Mouse (Mus musculus): ENCODE measurements around the gene Agt. TPM values are rescaled to one million over a fixed set of nuclear protein-coding genes. Genes with fewer than 3 reads are reported as not detected.
A peak's percentile ranks its signal among the peaks of the same experiment; 100 is the strongest.

Agt gene
- polyA plus RNA-seq (2016; fragmentation: Nextera tagmentation; extraction: Ambion mirVana), result not detected in 2 replicates

DNA sequence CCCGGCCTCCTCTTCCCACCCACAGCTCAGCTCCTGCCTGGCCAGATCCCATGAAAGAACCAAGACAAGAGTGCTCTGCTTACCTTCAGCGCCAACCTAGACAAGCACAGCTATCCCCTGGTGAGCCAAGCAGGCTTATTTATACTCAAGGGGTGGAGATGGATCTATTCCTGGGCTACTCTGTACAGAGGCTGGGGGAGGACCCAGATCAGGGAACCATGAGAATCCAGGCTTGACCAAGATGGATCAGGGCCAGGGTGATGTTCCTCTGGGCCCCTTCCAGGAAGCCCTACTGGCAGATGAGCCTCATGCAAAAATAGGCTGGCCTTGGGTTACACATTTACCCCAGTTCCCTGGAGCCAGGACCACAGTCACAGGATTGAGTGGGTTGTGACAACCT lies at the start of gene Agt:
Gene Agt (minus strand): TSS at position 114 of the 400 bp plus-strand sequence.
- H3K4me3 ChIP-seq, result no peak within 1 kb of the TSS
- H3K27me3 ChIP-seq (ENCODE audit: poor library complexity, severe bottlenecking), result no peaks in the 10 kb centered on the region
- whole genome bisulfite sequencing, result 88% methylated on average over 2 of the region's 2 CpGs
- no peaks in the 10 kb centered on the region for H3K9me3 ChIP-seq
- no peaks in the 10 kb centered on the region for H3K36me3 ChIP-seq (replicated peaks)
- no peak for DNase-seq (ENCODE audit: extremely low spot score, low spot score)
- 0 out of 2 replicates have a peak within 1 kb of the TSS, but pooled peaks have one; percentile 20 for H3K27ac ChIP-seq
- peaks cover 22% of the 10 kb centered on the region for H3K4me1 ChIP-seq

DNA sequence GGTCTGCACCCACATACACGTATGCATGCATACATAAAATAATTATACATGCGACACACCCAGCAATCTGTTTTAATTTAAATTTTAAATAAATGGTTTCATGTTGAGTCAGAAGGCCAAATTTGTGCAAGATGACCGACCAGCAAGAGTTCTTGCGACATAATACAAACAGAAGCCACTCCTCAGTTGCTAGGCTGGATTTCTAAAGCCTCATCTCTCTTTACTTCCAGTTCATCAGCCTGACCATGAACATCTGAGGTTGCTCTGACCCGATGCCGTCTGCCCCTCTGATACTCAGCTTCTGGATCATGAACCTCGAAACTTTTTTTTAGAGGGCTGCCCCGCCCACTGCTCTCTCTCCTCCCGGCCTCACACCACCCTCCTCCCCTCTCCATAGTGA lies 48.7 kb upstream of the Agt start:
- no peak overlapping the region for H3K4me3 ChIP-seq
- DNase-seq (ENCODE audit: extremely low spot score, low spot score), result no peak
- no peak overlapping the region for H3K27ac ChIP-seq
- peaks cover 21% of the 10 kb centered on the region for H3K4me1 ChIP-seq
- H3K27me3 ChIP-seq (ENCODE audit: poor library complexity, severe bottlenecking), result peaks cover 22% of the 10 kb centered on the region
- H3K9me3 ChIP-seq, result no peaks in the 10 kb centered on the region
- 71% methylated on average over 9 of the region's 9 CpGs for WGBS
- no peaks in the 10 kb centered on the region for H3K36me3 ChIP-seq (replicated peaks)

DNA sequence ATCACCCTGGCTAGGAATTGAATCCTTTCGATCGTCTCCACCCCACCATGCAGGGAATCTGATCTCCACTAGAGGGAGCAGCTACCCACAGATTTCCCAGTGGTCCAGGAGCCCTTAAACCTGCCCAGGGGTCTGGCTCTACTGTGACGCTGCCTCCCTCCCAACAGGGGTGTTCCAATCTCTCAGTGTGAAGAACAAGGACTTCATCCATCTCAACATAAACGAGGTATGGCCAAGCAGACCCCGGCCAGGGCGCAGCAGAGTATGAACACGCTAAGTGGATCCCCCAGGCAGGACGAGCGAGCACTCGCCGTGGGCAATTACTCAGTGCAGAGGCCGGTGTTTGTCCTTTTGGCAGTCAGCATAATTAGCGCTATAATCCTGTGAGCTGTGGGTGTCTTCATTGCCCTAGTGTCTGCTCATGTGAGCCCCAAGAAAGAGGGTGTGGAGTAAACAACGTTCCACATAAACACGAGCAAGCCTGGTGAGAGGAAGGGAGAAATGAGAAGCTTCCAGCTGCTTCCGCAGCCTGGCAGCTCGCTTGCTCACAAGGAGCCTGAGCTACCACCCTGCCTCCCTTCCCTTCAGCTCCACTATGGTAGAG lies 47.9 kb upstream of the Agt start:
- Histone ChIP-seq H3K9me3 (no peaks in the 10 kb centered on the region), H3K27ac (peak overlapping the region; percentile 60; the same call in 1 of the 2 replicates), H3K4me1 (peaks cover 21% of the 10 kb centered on the region), H3K27me3 (ENCODE audit: poor library complexity, severe bottlenecking) (peaks cover 22% of the 10 kb centered on the region), H3K36me3 (replicated peaks) (no peaks in the 10 kb centered on the region), H3K4me3 (peak overlapping the region; percentile 49)
- DNase-seq (ENCODE audit: extremely low spot score, low spot score), result peak; percentile 71
- 8% methylated on average over 17 of the region's 17 CpGs for WGBS

DNA sequence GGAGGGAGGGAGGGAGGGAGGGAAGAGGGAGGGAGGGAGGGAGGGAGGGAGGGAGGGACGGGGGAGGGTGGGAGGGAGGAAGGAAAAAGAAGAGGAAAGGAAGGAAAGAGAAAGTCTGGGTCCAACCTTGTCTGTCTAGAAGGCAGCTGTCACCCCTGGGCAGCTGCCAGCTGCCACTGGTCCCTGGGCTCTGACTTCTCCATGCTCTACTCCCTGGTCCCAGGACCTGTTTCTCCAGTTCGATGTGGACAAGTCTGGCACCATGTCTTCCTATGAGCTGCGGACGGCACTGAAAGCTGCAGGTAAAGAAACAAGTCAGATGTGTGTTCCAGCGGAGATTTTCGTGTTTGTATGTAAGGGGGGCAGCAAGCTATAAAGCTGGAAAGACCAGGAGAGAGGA lies 44.8 kb upstream of the Agt start:
- no peak overlapping the region for H3K4me3 ChIP-seq
- 82% methylated on average over 6 of the region's 6 CpGs for WGBS
- peaks cover 15% of the 10 kb centered on the region for H3K4me1 ChIP-seq
- peaks cover 22% of the 10 kb centered on the region for H3K27me3 ChIP-seq (ENCODE audit: poor library complexity, severe bottlenecking)
- no peak for DNase-seq (ENCODE audit: extremely low spot score, low spot score)
- no peaks in the 10 kb centered on the region for H3K36me3 ChIP-seq (replicated peaks)
- no peak overlapping the region for H3K27ac ChIP-seq
- H3K9me3 ChIP-seq, result no peaks in the 10 kb centered on the region

DNA sequence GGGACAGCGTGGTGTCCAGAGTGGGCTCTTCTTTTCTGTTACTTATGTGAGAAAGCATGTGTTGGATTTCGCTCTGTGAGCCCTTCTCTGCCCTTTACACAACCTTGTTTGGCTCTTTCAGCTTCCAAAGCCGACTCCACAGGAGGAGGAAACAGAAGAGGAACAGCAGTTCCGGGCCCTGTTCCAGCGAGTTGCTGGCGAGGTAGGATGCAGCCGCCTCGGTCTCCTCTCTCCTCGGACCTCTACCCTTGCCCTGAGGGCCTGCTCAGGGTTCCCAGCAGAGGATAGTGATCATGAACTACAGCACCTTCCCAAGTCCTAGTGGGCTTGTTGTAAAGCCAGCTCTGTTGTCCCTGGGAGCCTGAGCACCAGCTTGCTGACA lies 39.5 kb upstream of the Agt start:
- H3K36me3 ChIP-seq (replicated peaks), result no peaks in the 10 kb centered on the region
- H3K27ac ChIP-seq, result no peak overlapping the region
- no peaks in the 10 kb centered on the region for H3K9me3 ChIP-seq
- H3K4me1 ChIP-seq, result no peaks in the 10 kb centered on the region
- no peak overlapping the region for H3K4me3 ChIP-seq
- no peaks in the 10 kb centered on the region for H3K27me3 ChIP-seq (ENCODE audit: poor library complexity, severe bottlenecking)
- 82% methylated on average over 9 of the region's 9 CpGs for WGBS
- DNase-seq (ENCODE audit: extremely low spot score, low spot score), result no peak

DNA sequence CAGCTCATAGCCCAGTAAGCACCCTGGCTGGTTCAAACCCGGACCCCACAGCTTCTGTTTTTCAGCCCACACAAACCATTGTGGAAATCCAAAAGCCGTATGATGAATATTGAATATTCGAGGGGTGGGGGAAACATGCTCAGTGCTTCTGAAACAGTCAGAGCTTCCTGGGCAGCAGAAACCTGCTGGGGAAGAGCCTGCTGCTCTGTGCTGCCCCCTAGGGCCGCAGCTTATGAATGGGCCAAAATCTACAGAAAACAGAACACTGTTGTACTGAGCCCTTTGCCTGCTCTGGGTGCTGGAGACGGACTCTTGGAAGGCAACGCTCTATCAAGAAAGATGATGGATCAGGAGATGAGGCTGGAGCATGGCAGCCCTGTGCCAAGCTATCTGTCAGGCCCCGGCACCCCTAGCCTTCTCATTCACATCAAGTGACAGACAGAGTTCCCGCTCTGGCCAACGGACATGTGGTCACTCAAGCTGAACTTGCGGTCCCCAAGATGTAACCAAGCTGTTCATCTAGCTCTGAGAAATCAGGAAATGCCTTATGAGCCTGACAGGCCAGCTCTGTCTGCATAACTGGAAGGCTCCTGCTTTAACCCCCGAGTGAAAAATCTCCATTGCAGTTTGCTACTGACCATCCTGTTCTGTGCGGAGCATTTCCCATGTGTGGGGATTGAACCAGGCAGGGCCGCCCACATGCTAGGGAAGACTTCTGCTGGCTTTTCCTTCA lies 38.9 kb upstream of the Agt start:
- H3K27me3 ChIP-seq (ENCODE audit: poor library complexity, severe bottlenecking), result no peaks in the 10 kb centered on the region
- no peaks in the 10 kb centered on the region for H3K4me1 ChIP-seq
- WGBS, result 78% methylated on average over 13 of the region's 13 CpGs
- H3K9me3 ChIP-seq, result no peaks in the 10 kb centered on the region
- DNase-seq (ENCODE audit: extremely low spot score, low spot score), result no peak
- no peak overlapping the region for H3K4me3 ChIP-seq
- H3K27ac ChIP-seq, result no peak overlapping the region
- no peaks in the 10 kb centered on the region for H3K36me3 ChIP-seq (replicated peaks)

DNA sequence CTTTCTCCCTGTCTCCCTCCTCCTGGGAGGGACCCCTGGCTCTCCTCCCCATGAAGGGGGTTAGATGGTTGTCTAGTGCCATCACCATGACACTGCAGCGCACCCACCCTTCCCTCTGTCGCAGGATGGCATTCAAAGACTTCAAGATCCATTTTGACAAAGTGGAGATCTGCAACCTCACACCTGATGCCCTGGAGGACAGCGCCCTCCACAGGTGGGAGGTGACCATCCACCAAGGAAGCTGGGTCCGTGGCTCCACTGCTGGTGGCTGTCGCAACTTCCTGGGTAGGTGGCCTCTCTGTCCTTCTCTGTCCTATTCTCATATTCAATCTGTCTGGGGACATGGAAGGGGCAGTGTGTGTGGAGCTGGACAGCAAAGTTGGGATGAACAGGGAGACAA lies 34.6 kb upstream of the Agt start:
- 72% methylated on average over 5 of the region's 5 CpGs for WGBS
- Histone ChIP-seq H3K27me3 (ENCODE audit: poor library complexity, severe bottlenecking) (no peaks in the 10 kb centered on the region), H3K9me3 (no peaks in the 10 kb centered on the region), H3K4me3 (no peak overlapping the region), H3K4me1 (no peaks in the 10 kb centered on the region), H3K36me3 (replicated peaks) (no peaks in the 10 kb centered on the region), H3K27ac (no peak overlapping the region)
- DNase-seq (ENCODE audit: extremely low spot score, low spot score), result no peak

DNA sequence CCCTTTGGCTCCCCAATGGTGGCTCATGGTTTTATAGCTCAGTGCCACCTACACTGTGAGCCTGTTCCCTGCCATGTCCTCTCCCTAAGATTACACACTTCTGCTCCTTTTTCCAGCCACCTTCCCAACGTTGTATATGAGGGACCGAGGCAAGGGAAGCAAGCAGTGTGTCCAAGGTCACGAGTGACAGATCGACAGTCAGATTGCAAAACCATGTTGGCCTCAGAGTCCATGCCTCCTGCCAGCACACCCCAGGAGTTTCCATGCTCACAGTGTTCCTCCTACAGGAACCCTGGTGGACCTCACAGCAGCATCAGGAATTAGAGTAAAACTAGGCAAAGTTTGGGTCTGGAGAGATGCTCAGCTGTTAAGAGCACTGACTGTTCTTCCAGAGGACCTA lies 19.9 kb upstream of the Agt start:
- no peaks in the 10 kb centered on the region for H3K27me3 ChIP-seq (ENCODE audit: poor library complexity, severe bottlenecking)

DNA sequence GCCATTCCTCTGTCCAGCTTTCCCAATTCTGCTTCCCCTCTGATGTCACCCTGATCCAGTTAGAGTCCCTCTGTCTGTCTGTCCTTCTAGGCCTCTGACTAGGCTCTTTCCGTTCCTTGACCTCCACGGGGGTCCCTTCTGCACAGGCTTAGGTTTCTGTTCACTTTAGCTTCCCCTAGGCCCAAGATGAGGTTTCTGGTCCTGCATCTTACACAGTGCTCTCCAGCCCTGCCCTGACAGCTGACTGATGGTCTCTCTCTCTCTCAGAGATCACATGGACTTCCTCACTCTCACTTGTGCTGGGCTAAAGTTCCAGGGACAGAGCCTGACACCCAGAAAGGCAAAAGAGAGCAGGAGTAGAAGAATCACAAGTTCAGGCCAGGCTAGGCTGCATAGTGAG lies 17.1 kb upstream of the Agt start:
- WGBS, result 80% methylated on average over 2 of the region's 2 CpGs
- no peaks in the 10 kb centered on the region; the same call in 1 of the 2 replicates for H3K4me1 ChIP-seq
- DNase-seq (ENCODE audit: extremely low spot score, low spot score), result no peak
- no peak overlapping the region for H3K27ac ChIP-seq
- H3K9me3 ChIP-seq, result no peaks in the 10 kb centered on the region
- H3K4me3 ChIP-seq, result no peak overlapping the region
- H3K27me3 ChIP-seq (ENCODE audit: poor library complexity, severe bottlenecking), result no peaks in the 10 kb centered on the region
- no peaks in the 10 kb centered on the region for H3K36me3 ChIP-seq (replicated peaks)

More for the DNA sequence above, 19.9 kb upstream of the Agt start:
- no peaks in the 10 kb centered on the region; the same call in 1 of the 2 replicates for H3K4me1 ChIP-seq
- no peak for DNase-seq (ENCODE audit: extremely low spot score, low spot score)
- WGBS, result 87% methylated on average over 4 of the region's 4 CpGs
- H3K27ac ChIP-seq, result no peak overlapping the region
- H3K36me3 ChIP-seq (replicated peaks), result no peaks in the 10 kb centered on the region
- H3K4me3 ChIP-seq, result no peak overlapping the region
- no peaks in the 10 kb centered on the region for H3K9me3 ChIP-seq

DNA sequence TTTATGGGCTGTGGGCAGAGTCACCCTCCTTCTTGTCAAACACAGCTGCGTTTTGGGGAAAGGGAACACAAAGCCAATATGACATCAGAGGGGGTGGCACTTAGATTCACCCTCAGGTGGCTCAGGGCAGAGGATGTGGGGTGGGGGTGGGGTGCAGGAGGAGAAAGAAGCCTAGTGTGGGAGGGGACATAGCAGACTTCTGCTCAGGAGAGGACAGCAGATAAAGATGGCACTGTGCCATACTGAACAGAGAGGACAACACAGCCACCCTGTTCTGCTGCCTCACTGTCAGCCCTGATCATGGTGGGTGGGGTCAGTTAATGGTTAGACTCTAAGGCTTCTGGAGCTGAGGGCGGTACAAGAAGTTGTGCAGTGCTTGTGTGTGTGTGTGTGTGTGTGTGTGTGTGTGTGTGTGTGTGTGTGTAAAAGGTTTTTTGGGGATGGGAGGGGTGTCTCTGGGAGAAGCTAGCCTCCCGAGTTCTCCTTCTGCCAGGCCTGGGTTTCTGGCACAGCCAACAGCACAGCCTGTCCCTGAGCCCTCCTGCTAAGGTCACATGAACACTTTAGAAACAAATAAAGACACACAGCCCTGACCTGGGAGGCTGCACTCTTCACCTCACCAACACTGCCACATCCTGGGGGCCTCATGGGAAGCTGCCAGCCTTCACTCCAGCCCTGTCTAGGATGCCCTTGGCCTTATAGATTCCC lies 16.4 kb upstream of the Agt start:
- H3K36me3 ChIP-seq (replicated peaks), result no peaks in the 10 kb centered on the region
- no peaks in the 10 kb centered on the region for H3K27me3 ChIP-seq (ENCODE audit: poor library complexity, severe bottlenecking)
- H3K4me1 ChIP-seq, result no peaks in the 10 kb centered on the region; the same call in 1 of the 2 replicates
- no peak overlapping the region for H3K4me3 ChIP-seq
- 64% methylated on average over 3 of the region's 3 CpGs for WGBS
- DNase-seq (ENCODE audit: extremely low spot score, low spot score), result no peak
- H3K27ac ChIP-seq, result no peak overlapping the region
- H3K9me3 ChIP-seq, result no peaks in the 10 kb centered on the region

DNA sequence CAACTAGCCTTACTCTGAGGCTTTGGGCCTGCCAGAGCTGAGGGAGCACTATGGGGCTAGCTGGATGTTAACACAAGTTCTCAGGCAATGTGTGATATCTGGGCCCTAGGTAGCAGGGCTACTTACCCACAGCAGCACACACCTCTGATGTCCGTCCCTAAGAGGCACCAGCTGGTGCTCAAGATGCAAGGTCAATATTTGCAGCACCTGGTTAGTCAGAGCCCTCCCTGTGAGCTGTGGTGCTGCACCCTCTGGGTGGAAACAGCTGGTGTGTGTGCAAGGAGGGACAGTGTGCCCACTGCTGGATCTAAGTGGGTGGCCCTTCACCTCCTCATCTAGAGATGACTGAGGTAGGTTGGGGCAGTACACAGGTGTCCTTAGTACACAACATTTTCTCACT lies 7.2 kb upstream of the Agt start:
- no peaks in the 10 kb centered on the region for H3K9me3 ChIP-seq
- no peaks in the 10 kb centered on the region for H3K27me3 ChIP-seq (ENCODE audit: poor library complexity, severe bottlenecking)
- DNase-seq (ENCODE audit: extremely low spot score, low spot score), result no peak
- no peak overlapping the region for H3K4me3 ChIP-seq
- H3K4me1 ChIP-seq, result peaks cover 16% of the 10 kb centered on the region
- H3K36me3 ChIP-seq (replicated peaks), result no peaks in the 10 kb centered on the region
- 69% methylated on average over 1 of the region's 1 CpGs for WGBS
- H3K27ac ChIP-seq, result no peak overlapping the region

DNA sequence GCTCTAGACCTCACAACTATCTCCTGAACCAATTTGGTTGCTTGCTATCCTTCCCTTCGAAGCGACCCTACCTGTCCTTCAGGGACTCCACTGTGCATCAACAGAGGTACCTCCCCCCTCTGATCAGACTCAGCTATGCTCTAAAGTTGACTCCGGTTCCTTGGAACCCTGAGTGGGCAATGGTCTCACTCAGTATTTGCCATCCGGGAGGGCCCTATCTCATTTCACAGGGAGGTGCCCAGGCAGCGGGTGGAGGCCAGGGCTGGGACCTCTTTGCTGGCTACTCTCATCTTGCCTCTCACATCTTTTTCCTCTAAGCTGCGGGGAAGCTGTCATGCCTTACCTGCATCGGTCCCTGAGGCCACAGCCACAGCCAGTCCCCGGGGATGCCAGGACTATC lies 6.3 kb upstream of the Agt start, which contains the start of gene Capn9:
Gene Capn9 (plus strand): TSS at position 301 of the 400 bp plus-strand sequence.
- Histone ChIP-seq H3K36me3 (replicated peaks) (no peaks in the 10 kb centered on the region), H3K27ac (no peak within 1 kb of the TSS), H3K27me3 (ENCODE audit: poor library complexity, severe bottlenecking) (no peaks in the 10 kb centered on the region), H3K9me3 (no peaks in the 10 kb centered on the region), H3K4me1 (peaks cover 16% of the 10 kb centered on the region), H3K4me3 (no peak within 1 kb of the TSS)
- 94% methylated on average over 8 of the region's 8 CpGs for WGBS
- no peak for DNase-seq (ENCODE audit: extremely low spot score, low spot score)
